Mouse (Mus musculus): ENCODE data around the gene Nprl2. TPM values are rescaled to one million over a fixed set of nuclear protein-coding genes. Genes with fewer than 3 reads are reported as not detected.
A peak's percentile ranks its signal among the peaks of the same experiment; 100 is the strongest.

Nprl2 gene
- total and polyA plus RNA-seq, 3 experiments: 23.2 to 30.2 TPM; not detected in 1

DNA sequence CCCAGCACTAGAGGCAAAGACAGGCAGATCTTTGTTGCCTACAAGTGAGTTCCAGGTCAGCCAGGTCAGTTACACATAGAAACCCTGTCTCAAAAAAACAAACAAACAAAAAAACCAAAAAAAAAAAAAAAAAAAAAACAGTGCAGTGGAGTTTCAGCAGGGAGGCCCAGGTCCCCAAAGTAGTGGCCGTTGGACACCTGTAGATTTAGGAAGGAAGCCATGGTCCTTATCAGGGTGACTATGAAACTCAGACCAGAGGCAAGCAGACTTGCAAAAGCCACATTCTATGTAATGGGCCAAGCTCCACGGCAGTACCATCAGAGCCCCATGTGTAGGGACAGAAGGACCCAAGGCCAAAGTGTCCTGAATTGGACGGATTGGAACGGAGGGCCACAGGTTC, 39.6 kb downstream of the Nprl2 start (continued):
- TF ChIP-seq POLR2A (IDR thresholded peaks at IDR 0.05; ENCODE audit: control insufficient read depth in 1 of 2, insufficient read depth in 1 of 2, low read depth in 1 of 2, low read length in 2 of 2, poor library complexity in 1 of 2) (no peak), E2F4 (IDR thresholded peaks at IDR 0.05; ENCODE audit: borderline replicate concordance, low read depth, low read length) (no peak), MAZ (IDR thresholded peaks at IDR 0.05; ENCODE audit: low read depth, low read length) (no peak)

DNA sequence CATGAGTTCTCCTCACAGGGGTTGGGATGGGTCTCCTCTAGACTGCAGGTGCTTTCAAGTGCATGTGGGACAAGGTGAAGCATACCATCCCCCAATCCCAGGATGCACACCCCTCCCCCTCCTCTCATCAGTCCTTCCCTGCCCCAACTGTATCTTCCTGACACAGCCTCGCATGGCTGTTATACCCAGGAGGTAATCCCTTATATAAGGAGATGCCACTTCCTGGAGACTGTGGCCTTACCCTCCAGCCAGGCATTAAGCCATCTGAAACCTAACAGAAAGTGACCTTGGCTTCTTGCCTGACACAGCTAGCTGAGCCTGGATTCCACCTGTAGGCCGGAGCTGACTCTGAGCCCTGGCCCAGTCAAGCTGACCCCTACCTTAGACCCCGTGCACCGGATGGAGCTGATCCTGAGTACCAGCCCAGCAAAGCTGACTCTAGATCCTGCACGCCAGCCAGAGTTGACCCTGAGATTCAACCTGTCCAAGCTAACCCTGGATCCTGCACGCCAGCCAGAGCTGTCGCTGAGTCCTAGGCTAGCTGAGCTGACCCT, 40.6 kb downstream of the Nprl2 start:
- TF ChIP-seq USF2 (IDR thresholded peaks at IDR 0.05; ENCODE audit: borderline replicate concordance in 1 of 2, insufficient read depth in 1 of 2, low read depth in 1 of 2, low read length in 2 of 2) (no peak), GATA1 (IDR thresholded peaks at IDR 0.05; ENCODE audit: low read depth, low read length) (no peak), BHLHE40 (IDR thresholded peaks at IDR 0.05; ENCODE audit: borderline replicate concordance, low read depth, low read length) (no peak), GABPA (IDR thresholded peaks at IDR 0.05; ENCODE audit: low read depth, low read length) (no peak), ZNF384 (IDR thresholded peaks at IDR 0.05; ENCODE audit: low read depth, low read length) (no peak), ELF1 (IDR thresholded peaks at IDR 0.05; ENCODE audit: low read depth, low read length) (no peak), RAD21 (IDR thresholded peaks at IDR 0.05; ENCODE audit: low read depth, low read length) (no peak), NRF1 (IDR thresholded peaks at IDR 0.05; ENCODE audit: insufficient read depth, low read depth, low read length, poor library complexity, severe bottlenecking) (no peak), ZKSCAN1 (IDR thresholded peaks at IDR 0.05; ENCODE audit: low read depth, low read length) (no peak), CTCF (IDR thresholded peaks at IDR 0.05 in 2 of 3, conservative IDR thresholded peaks at IDR 0.05 in 1 of 3; ENCODE audit: control insufficient read depth in 1 of 3, insufficient read depth in 1 of 3, low read depth in 2 of 3, low read length in 3 of 3, poor library complexity in 1 of 3, severe bottlenecking in 1 of 3) (no peak), MAFK (IDR thresholded peaks at IDR 0.05; ENCODE audit: borderline replicate concordance, low read depth, low read length) (no peak), POLR2AphosphoS2 (IDR thresholded peaks at IDR 0.05; ENCODE audit: low read length) (no peak), TCF12 (IDR thresholded peaks at IDR 0.05; ENCODE audit: low read depth, low read length) (no peak), E2F4 (IDR thresholded peaks at IDR 0.05; ENCODE audit: borderline replicate concordance, low read depth, low read length) (no peak), CHD2 (IDR thresholded peaks at IDR 0.05; ENCODE audit: low read length) (no peak)
- Histone ChIP-seq H3K4me3 (ENCODE audit: control insufficient read depth in 1 of 2, insufficient read depth in 1 of 2, low read depth in 2 of 2, low read length in 2 of 2) (peak overlapping the region; percentile 81 to 98; a peak in 3 of 4 replicates), H3K9ac (ENCODE audit: control insufficient read depth, low read depth, low read length, poor library complexity, severe bottlenecking) (peak overlapping the region; percentile 78; the same call in 1 of the 2 replicates), H3K9me3 (replicated peaks; ENCODE audit: insufficient read depth, low read length) (no peaks in the 10 kb centered on the region), H3K27me3 (ENCODE audit: control insufficient read depth in 1 of 2, insufficient read depth in 2 of 2, low read length in 2 of 2) (no peaks in the 10 kb centered on the region), H3K36me3 (ENCODE audit: control insufficient read depth in 1 of 2, insufficient read depth in 2 of 2, low read length in 2 of 2) (peaks cover 0 to 18% of the 10 kb centered on the region in 2 experiments; a peak in 2 of 4 replicates), H3K27ac (ENCODE audit: control insufficient read depth, low read depth, low read length) (peak overlapping the region; percentile 55), H3K4me1 (ENCODE audit: control insufficient read depth in 1 of 2, insufficient read depth in 2 of 2, low read length in 2 of 2) (peaks cover 8 to 28% of the 10 kb centered on the region in 2 experiments; a peak in 3 of 4 replicates), H3K79me2 (ENCODE audit: control insufficient read depth, insufficient read depth, low read length, poor library complexity) (peaks cover 30% of the 10 kb centered on the region)
- DNase-seq (ENCODE audit: low read depth, low spot score): no peak

DNA sequence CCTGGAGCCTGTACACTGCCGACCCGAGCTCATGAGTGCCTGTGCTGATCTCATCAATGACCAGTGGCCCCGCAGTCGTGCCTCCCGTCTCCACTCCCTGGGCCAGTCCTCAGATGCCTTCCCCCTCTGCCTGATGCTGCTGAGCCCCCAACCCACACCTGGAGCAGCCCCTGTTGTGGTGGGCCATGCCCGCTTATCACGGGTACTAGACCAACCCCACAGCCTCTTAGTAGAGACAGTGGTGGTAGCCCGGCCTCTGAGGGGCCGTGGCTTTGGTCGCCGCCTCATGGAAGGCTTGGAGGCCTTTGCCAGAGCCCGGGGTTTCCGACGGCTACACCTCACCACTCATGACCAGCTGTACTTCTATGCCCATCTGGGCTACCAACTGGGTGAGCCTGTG, 41.1 kb downstream of the Nprl2 start:
- Histone ChIP-seq H3K27me3 (ENCODE audit: control insufficient read depth in 1 of 2, insufficient read depth in 2 of 2, low read length in 2 of 2) (no peaks in the 10 kb centered on the region), H3K9me3 (replicated peaks; ENCODE audit: insufficient read depth, low read length) (no peaks in the 10 kb centered on the region), H3K9ac (ENCODE audit: control insufficient read depth, low read depth, low read length, poor library complexity, severe bottlenecking) (no peak overlapping the region), H3K27ac (ENCODE audit: control insufficient read depth, low read depth, low read length) (no peak overlapping the region), H3K79me2 (ENCODE audit: control insufficient read depth, insufficient read depth, low read length, poor library complexity) (peaks cover 36% of the 10 kb centered on the region), H3K4me1 (ENCODE audit: control insufficient read depth in 1 of 2, insufficient read depth in 2 of 2, low read length in 2 of 2) (peaks cover 8 to 28% of the 10 kb centered on the region in 2 experiments; a peak in 3 of 4 replicates), H3K4me3 (ENCODE audit: control insufficient read depth in 1 of 2, insufficient read depth in 1 of 2, low read depth in 2 of 2, low read length in 2 of 2) (no peak overlapping the region), H3K36me3 (ENCODE audit: control insufficient read depth in 1 of 2, insufficient read depth in 2 of 2, low read length in 2 of 2) (peaks cover 0 to 18% of the 10 kb centered on the region in 2 experiments; a peak in 2 of 4 replicates)
- no peak for DNase-seq (ENCODE audit: low read depth, low spot score)
- TF ChIP-seq RAD21 (IDR thresholded peaks at IDR 0.05; ENCODE audit: low read depth, low read length) (no peak), MYC (IDR thresholded peaks at IDR 0.05; ENCODE audit: low read depth, low read length) (no peak), POLR2A (IDR thresholded peaks at IDR 0.05; ENCODE audit: control insufficient read depth in 1 of 2, insufficient read depth in 1 of 2, low read depth in 1 of 2, low read length in 2 of 2, poor library complexity in 1 of 2) (no peak), USF2 (IDR thresholded peaks at IDR 0.05; ENCODE audit: borderline replicate concordance in 1 of 2, insufficient read depth in 1 of 2, low read depth in 1 of 2, low read length in 2 of 2) (no peak), MAX (IDR thresholded peaks at IDR 0.05; ENCODE audit: low read length) (no peak), MAFK (IDR thresholded peaks at IDR 0.05; ENCODE audit: borderline replicate concordance, low read depth, low read length) (no peak), NELFE (IDR thresholded peaks at IDR 0.05; ENCODE audit: low read depth, low read length) (no peak), ETS1 (IDR thresholded peaks at IDR 0.05; ENCODE audit: low read depth, low read length) (no peak)

All from MEL (cell line).